Comparison of ENCODE assay signal across 22 mouse cellular contexts in genomic region chr19:18343003-18343402, GRCm38 (mm10).
DNase-seq lines count a peak whose midpoint lies in the region; ATAC-seq and TF ChIP-seq lines count a peak whose summit lies in the region.
"Had no signal": no experiment of that assay in that cellular context is flagged by ENCODE, and none has a peak within 500 bp of the region (broad histone marks: within the 10 kb centered on the region; RNA-seq: fewer than 3 reads in every experiment).

No protein-coding gene starts in this region.

- H3K4me3 ChIP-seq in heart, embryonic 15.5 days = no peak overlapping the region
- no peak overlapping the region for H3K4me3 ChIP-seq in heart, adult 2 months
- no peak overlapping the region for H3K4me3 ChIP-seq in lung, postnatal 0 days (ENCODE audit: low read depth, low read length)
- no peak overlapping the region for H3K4me3 ChIP-seq in embryonic facial prominence, embryonic 15.5 days (replicated peaks)
- H3K4me3 ChIP-seq: erythroblast, embryonic 14.5 days; intestine, embryonic 15.5 days; left cerebral cortex, adult 2 months; liver, embryonic 15.5 days had no signal

- no peaks in the 10 kb centered on the region for H3K9me3 ChIP-seq in heart, embryonic 15.5 days (replicated peaks)
- no peaks in the 10 kb centered on the region for H3K9me3 ChIP-seq in lung, postnatal 0 days (ENCODE audit: low read length)
- H3K9me3 ChIP-seq in embryonic facial prominence, embryonic 15.5 days (replicated peaks) = no peaks in the 10 kb centered on the region
- H3K9me3 ChIP-seq: intestine, embryonic 15.5 days; liver, embryonic 15.5 days had no signal

- peaks cover 4% of the 10 kb centered on the region; the same call in 1 of the 2 replicates for H3K4me1 ChIP-seq in heart, embryonic 15.5 days (replicated peaks)
- H3K4me1 ChIP-seq in heart, adult 2 months (ENCODE audit: control insufficient read depth, insufficient read depth, low read length) = no peaks in the 10 kb centered on the region; the same call in 1 of the 2 replicates
- no peaks in the 10 kb centered on the region for H3K4me1 ChIP-seq in lung, postnatal 0 days (ENCODE audit: insufficient read depth, low read depth, low read length)
- H3K4me1 ChIP-seq in embryonic facial prominence, embryonic 15.5 days = peaks cover 4% of the 10 kb centered on the region; the same call in 1 of the 2 replicates
- H3K4me1 ChIP-seq: intestine, embryonic 15.5 days; liver, embryonic 15.5 days had no signal

- H3K27ac ChIP-seq in heart, embryonic 15.5 days = no peak overlapping the region; the same call in 1 of the 2 replicates
- no peak overlapping the region for H3K27ac ChIP-seq in heart, adult 2 months
- H3K27ac ChIP-seq in lung, postnatal 0 days (ENCODE audit: low read length) = no peak overlapping the region
- H3K27ac ChIP-seq in embryonic facial prominence, embryonic 15.5 days (replicated peaks) = peak overlapping the region; percentile 3; the same call in 1 of the 2 replicates
- H3K27ac ChIP-seq: hindbrain, embryonic 14.5 days; intestine, embryonic 15.5 days; left cerebral cortex, adult 2 months; liver, embryonic 15.5 days had no signal

- DNase-seq in heart, adult 2 months = no peak
- no peak for DNase-seq in lung, postnatal 0 days (ENCODE audit: low spot score)
- no peak for DNase-seq in lung, postnatal 14 days
- peak; percentile 17 for DNase-seq in yolk sac, embryonic 10.5 days (ENCODE audit: low spot score)
- no peak for DNase-seq in adrenal gland, adult 18-20 months (ENCODE audit: low spot score in 2 of 2)
- DNase-seq: adrenal gland, adult 8-10 months; B cell, adult 2 months; cerebellum, adult 8-10 months; gastrocnemius, postnatal 25 days; kidney, postnatal 4 days; layer of hippocampus, adult 9-11 months; left cerebral cortex, postnatal 4 days; thymus, postnatal 4 days had no signal

- H3K79me2 ChIP-seq in heart, adult 2 months (replicated peaks; ENCODE audit: control insufficient read depth, insufficient read depth, low read length) = no peaks in the 10 kb centered on the region

- no peaks in the 10 kb centered on the region for H3K36me3 ChIP-seq in heart, embryonic 15.5 days
- no peaks in the 10 kb centered on the region for H3K36me3 ChIP-seq in heart, adult 2 months (ENCODE audit: control insufficient read depth, insufficient read depth, low read length)
- H3K36me3 ChIP-seq in lung, postnatal 0 days (ENCODE audit: insufficient read depth, low read length) = no peaks in the 10 kb centered on the region
- no peaks in the 10 kb centered on the region for H3K36me3 ChIP-seq in embryonic facial prominence, embryonic 15.5 days
- H3K36me3 ChIP-seq: intestine, embryonic 15.5 days; liver, embryonic 15.5 days had no signal

- no peak for TF ChIP-seq CTCF in heart, adult 2 months (IDR thresholded peaks at IDR 0.05)
- TF ChIP-seq CTCF in lung, postnatal 0 days (IDR thresholded peaks at IDR 0.05) = no peak

- TF ChIP-seq POLR2A in heart, adult 2 months (IDR thresholded peaks at IDR 0.05; ENCODE audit: insufficient read depth, low read depth, low read length) = no peak

- H3K27me3 ChIP-seq in heart, embryonic 15.5 days = no peaks in the 10 kb centered on the region
- H3K27me3 ChIP-seq in heart, adult 2 months (ENCODE audit: control insufficient read depth, insufficient read depth, low read length) = no peaks in the 10 kb centered on the region
- no peaks in the 10 kb centered on the region for H3K27me3 ChIP-seq in lung, postnatal 0 days (replicated peaks; ENCODE audit: insufficient read depth, low read length)
- H3K27me3 ChIP-seq in embryonic facial prominence, embryonic 15.5 days = no peaks in the 10 kb centered on the region
- H3K27me3 ChIP-seq: intestine, embryonic 15.5 days; liver, embryonic 15.5 days had no signal

- ATAC-seq in heart, embryonic 15.5 days (replicated peaks; ENCODE audit: insufficient number of reproducible peaks, insufficient read depth, low FRiP score, low read depth) = peak; percentile 31; the same call in 1 of the 2 replicates
- peak; percentile 56 for ATAC-seq in lung, postnatal 0 days
- ATAC-seq in embryonic facial prominence, embryonic 15.5 days (ENCODE audit: insufficient number of reproducible peaks, low FRiP score, low TSS enrichment, low read depth) = 0 out of 2 replicates have a peak, but pooled peaks have one; percentile 47
- ATAC-seq: forebrain, embryonic 14.5 days; intestine, embryonic 15.5 days had no signal

- intact Hi-C loops in heart, adult 2 months (cut with DNase I) = no loop called here

- H3K9ac ChIP-seq in heart, embryonic 15.5 days = no peak overlapping the region
- no peak overlapping the region for H3K9ac ChIP-seq in heart, adult 2 months (ENCODE audit: low read depth, low read length)
- H3K9ac ChIP-seq in lung, postnatal 0 days (replicated peaks; ENCODE audit: low read depth) = no peak overlapping the region
- no peak overlapping the region for H3K9ac ChIP-seq in embryonic facial prominence, embryonic 15.5 days
- H3K9ac ChIP-seq: hindbrain, embryonic 14.5 days; intestine, embryonic 15.5 days; liver, embryonic 15.5 days had no signal

- no peak overlapping the region for H3K4me2 ChIP-seq in heart, embryonic 15.5 days
- H3K4me2 ChIP-seq in lung, postnatal 0 days (replicated peaks; ENCODE audit: low read depth, low read length) = no peak overlapping the region
- H3K4me2 ChIP-seq in embryonic facial prominence, embryonic 15.5 days (replicated peaks) = no peak overlapping the region
- H3K4me2 ChIP-seq: hindbrain, embryonic 14.5 days; intestine, embryonic 15.5 days; liver, embryonic 15.5 days; midbrain, embryonic 11.5 days had no signal

- WGBS in heart, embryonic 15.5 days = 33% methylated on average over 1 of the region's 1 CpGs
- 47% methylated on average over 1 of the region's 1 CpGs for WGBS in heart, adult 2 months
- WGBS in lung, postnatal 0 days = 74% methylated on average over 1 of the region's 1 CpGs
- WGBS in embryonic facial prominence, embryonic 15.5 days = 41% methylated on average over 1 of the region's 1 CpGs

- no peak for TF ChIP-seq EP300 in heart, adult 2 months (IDR thresholded peaks at IDR 0.05; ENCODE audit: insufficient read depth, low read depth, low read length)
- TF ChIP-seq EP300 in lung, postnatal 0 days (IDR thresholded peaks at IDR 0.05) = no peak
